Mouse (Mus musculus) heart, embryonic 10.5 days (tissue): ENCODE results near the gene Scp2. TPM values are rescaled to one million over a fixed set of nuclear protein-coding genes. Genes with fewer than 3 reads are reported as not detected.

Experiments
- DNase-seq: peaks from one replicate; pipeline ENCODE4 v3.0.0-alpha.2; 2017; ENCODE audit warnings: low spot score
- H3K27ac ChIP-seq: fragments of 300-500 bp; sonication (generic); 2 replicates; pipeline ENCODE4 v1.5.1; 2016; ENCODE audit warnings: mild to moderate bottlenecking
- H3K27me3 ChIP-seq: fragments of 300-500 bp; sonication (generic); 2 replicates; pipeline ENCODE4 v1.6.1; 2016; ENCODE audit warnings: mild to moderate bottlenecking; ENCODE audit not compliant: poor library complexity, insufficient read depth, severe bottlenecking
- H3K36me3 ChIP-seq: fragments of 300-500 bp; sonication (generic); 2 replicates; pipeline ENCODE4 v1.6.1; 2016; ENCODE audit warnings: mild to moderate bottlenecking, moderate library complexity
- H3K4me1 ChIP-seq: fragments of 300-500 bp; sonication (generic); 2 replicates; pipeline ENCODE4 v1.6.1; 2016; ENCODE audit warnings: mild to moderate bottlenecking
- H3K4me3 ChIP-seq: fragments of 300-500 bp; sonication (generic); 2 replicates; pipeline ENCODE4 v1.5.1; 2016; ENCODE audit warnings: mild to moderate bottlenecking, moderate library complexity
- H3K9me3 ChIP-seq: fragments of 300-500 bp; sonication (generic); 2 replicates; pipeline ENCODE4 v1.6.1; 2016; ENCODE audit warnings: mild to moderate bottlenecking, moderate library complexity
- WGBS: fragments of 180-500 bp; shearing (Covaris S2); methylation state at CpG from one replicate; pipeline ENCODE4 v1.1.7; 2016; 5-methylcytosine and 5-hydroxymethylcytosine counted together
- polyA plus RNA-seq: library from polyadenylated mRNA; unstranded; fragments of >200 nt; fragmentation: Nextera tagmentation; extraction: Ambion mirVana; gene quantifications from 2 replicates; pipeline ENCODE4 v1.2.1, GENCODE M21; 2016

The Scp2 gene
- polyA plus RNA-seq, 1 experiment from 2014 or later: 191 TPM

GRCm38 (mm10) chr4:108018961-108019921, 125.6 kb downstream of the Scp2 start:
- peaks cover 48% of the 10 kb centered on the region for H3K4me1 ChIP-seq
- DNase-seq: peak; percentile 74
- no peaks in the 10 kb centered on the region for H3K36me3 ChIP-seq
- no peak overlapping the region for H3K4me3 ChIP-seq
- H3K9me3 ChIP-seq: no peaks in the 10 kb centered on the region
- peaks cover 30% of the 10 kb centered on the region for H3K27me3 ChIP-seq
- no peak overlapping the region for H3K27ac ChIP-seq
- 43% methylated on average over 14 of the region's 14 CpGs for WGBS

DNA sequence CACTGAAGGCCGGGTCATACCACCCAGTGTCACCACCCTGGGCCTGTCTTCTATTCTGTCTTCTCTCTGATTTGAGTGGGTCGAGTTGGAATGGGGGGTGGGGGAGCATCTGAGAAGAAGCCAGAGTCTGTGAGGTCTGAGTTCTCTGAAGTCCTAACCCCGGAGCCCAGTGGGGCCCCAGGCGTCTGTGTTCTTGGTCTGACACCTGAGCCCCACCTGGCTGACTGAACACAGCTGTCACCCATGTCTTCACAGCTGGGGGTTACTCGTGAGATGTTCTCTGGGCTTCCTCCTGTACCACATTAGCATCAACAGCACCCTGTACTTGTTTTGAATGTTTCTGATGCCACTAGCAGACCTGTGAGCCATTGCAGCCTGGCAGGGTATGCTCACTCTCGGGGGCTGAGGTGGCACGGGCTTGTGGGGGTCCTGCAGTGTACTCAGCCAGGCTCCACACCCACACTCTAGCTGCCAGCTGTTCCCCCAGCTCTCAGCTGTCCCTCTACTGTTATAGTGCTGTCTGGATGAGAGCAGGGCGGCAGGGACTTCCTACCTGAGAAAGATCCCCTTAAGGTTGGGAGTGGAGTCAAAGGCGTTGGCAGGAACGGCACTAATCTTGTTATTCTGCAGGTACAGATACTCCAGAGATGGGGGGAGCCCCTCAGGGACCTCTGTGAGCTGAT, 126.4 kb downstream of the Scp2 start:
- WGBS: 42% methylated on average over 10 of the region's 10 CpGs
- Histone ChIP-seq H3K9me3 (no peaks in the 10 kb centered on the region), H3K27ac (no peak overlapping the region; the same call in 1 of the 2 replicates), H3K36me3 (no peaks in the 10 kb centered on the region), H3K4me3 (no peak overlapping the region), H3K27me3 (peaks cover 30% of the 10 kb centered on the region), H3K4me1 (peaks cover 41% of the 10 kb centered on the region)
- DNase-seq: peak; percentile 71

- H3K36me3 ChIP-seq: no peaks in the 10 kb centered on the region
- H3K4me3 ChIP-seq: no peak overlapping the region
- no peak for DNase-seq
- peaks cover 41% of the 10 kb centered on the region for H3K4me1 ChIP-seq
- H3K27ac ChIP-seq: no peak overlapping the region
- H3K27me3 ChIP-seq: peaks cover 25% of the 10 kb centered on the region
- WGBS: 66% methylated on average over 7 of the region's 7 CpGs
- H3K9me3 ChIP-seq: no peaks in the 10 kb centered on the region
Observed at GRCm38 (mm10) chr4:108017839-108018238, 127.0 kb downstream of the Scp2 start.

DNA sequence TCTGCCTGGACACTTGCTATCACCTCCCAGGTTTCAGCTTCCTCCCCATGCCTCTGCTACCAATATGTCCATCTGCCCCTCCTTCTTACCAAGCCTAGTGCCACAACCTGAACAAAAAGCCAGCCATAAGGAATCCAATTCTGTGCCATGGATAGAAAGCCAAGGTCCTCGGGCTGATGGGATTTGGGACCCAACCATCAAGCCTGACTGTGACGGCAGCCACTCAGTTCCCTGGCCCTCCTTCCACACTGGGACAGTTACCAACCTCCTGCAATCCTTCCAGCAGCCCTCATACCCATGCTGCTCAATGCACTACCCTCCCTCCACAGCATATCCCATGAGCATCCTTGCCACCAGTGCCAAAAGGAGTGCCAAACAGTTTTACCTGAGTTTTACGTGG, 128.5 kb downstream of the Scp2 start:
- H3K27me3 ChIP-seq: peaks cover 16% of the 10 kb centered on the region; the same call in 1 of the 2 replicates
- H3K4me3 ChIP-seq: no peak overlapping the region
- no peak overlapping the region for H3K27ac ChIP-seq
- no peaks in the 10 kb centered on the region for H3K9me3 ChIP-seq
- H3K36me3 ChIP-seq: no peaks in the 10 kb centered on the region
- no peak for DNase-seq
- H3K4me1 ChIP-seq: peaks cover 39% of the 10 kb centered on the region
- WGBS: 79% methylated on average over 3 of the region's 3 CpGs

DNA sequence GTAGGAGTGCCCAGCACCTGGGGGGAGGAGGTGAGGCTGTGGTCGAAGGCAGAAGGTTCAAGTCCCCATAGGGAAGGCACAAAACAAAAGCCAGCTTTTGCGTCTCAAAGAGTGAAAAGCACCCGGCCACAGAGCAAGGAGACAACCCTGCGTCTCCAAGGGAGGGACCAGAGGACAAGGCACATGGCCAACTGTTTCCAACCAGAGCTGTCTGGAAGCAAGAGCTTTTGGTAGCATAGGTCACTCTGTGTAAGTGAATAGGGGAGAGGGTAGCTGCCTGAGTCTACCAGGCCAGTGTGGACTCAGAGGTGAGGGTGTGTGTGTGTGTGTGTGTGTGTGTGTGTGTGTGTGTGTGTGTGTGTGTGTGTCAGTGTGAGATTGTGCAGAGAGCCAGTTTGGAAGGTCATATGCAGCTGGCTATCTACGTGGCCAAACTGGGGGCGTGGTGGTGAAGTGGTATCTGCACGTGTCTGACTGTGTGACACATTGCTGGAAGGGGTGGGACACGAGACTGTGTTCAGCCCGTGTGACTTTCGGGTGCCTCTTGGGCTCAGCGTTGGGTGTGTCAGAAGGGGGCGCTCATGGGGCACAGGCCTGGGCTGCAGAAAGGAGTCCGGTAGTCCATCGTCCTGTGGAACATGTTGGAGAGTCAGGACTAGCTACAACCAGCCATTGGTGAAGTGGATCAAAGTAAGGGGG, 129.6 kb downstream of the Scp2 start:
- 53% methylated on average over 14 of the region's 14 CpGs for WGBS
- DNase-seq: peak; percentile 87
- Histone ChIP-seq H3K4me1 (peaks cover 35% of the 10 kb centered on the region), H3K4me3 (no peak overlapping the region), H3K27ac (peak overlapping the region; percentile 13; the same call in 1 of the 2 replicates), H3K36me3 (no peaks in the 10 kb centered on the region), H3K9me3 (no peaks in the 10 kb centered on the region), H3K27me3 (peaks cover 13% of the 10 kb centered on the region; the same call in 1 of the 2 replicates)

GRCm38 (mm10) chr4:108014466-108014865, 130.3 kb downstream of the Scp2 start:
- 84% methylated on average over 2 of the region's 2 CpGs for WGBS
- H3K4me1 ChIP-seq: peaks cover 32% of the 10 kb centered on the region
- DNase-seq: no peak

GRCm38 (mm10) chr4:108008541-108008940, 136.3 kb downstream of the Scp2 start:
- DNase-seq: no peak
- Histone ChIP-seq H3K4me3 (no peak overlapping the region), H3K36me3 (no peaks in the 10 kb centered on the region), H3K4me1 (no peaks in the 10 kb centered on the region), H3K27ac (no peak overlapping the region), H3K9me3 (no peaks in the 10 kb centered on the region), H3K27me3 (peaks cover 35% of the 10 kb centered on the region; the same call in 1 of the 2 replicates)
- 64% methylated on average over 8 of the region's 8 CpGs for WGBS

More at GRCm38 (mm10) chr4:108014466-108014865, 130.3 kb downstream of the Scp2 start:
- Histone ChIP-seq H3K36me3 (no peaks in the 10 kb centered on the region), H3K27me3 (peaks cover 13% of the 10 kb centered on the region; the same call in 1 of the 2 replicates), H3K9me3 (no peaks in the 10 kb centered on the region), H3K4me3 (no peak overlapping the region), H3K27ac (0 out of 2 replicates have a peak overlapping the region, but pooled peaks have one; percentile 38)

DNA sequence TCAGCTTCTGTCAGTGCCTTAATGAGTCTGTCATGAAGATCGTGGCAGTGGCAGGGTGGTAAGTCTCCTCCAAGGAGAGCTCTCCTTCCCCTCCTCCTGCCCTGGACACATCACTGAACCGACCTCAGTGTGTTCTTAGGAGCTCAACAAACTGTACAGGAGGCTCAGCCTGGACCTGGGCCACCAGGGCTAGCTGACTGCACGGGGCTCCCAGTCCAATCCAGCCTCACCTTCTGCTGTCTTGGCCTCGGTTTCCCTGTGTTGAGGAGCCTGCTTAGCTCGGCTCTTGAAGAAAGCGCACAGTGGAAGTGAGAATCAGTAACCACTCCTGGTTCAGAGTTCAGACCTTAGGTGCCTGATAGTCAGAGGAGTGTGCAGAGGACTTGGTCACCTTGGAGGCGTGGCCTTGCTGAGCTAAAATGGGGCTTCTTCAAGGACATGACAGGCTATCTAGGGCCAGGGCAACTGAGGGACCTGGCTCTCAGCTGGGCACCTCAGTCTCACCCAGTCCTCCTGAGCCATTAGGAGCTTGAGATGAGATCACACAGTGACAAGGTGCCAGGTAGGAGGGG, 137.2 kb downstream of the Scp2 start:
- Histone ChIP-seq H3K36me3 (no peaks in the 10 kb centered on the region), H3K4me3 (no peak overlapping the region), H3K27ac (no peak overlapping the region), H3K4me1 (no peaks in the 10 kb centered on the region), H3K9me3 (no peaks in the 10 kb centered on the region), H3K27me3 (peaks cover 36% of the 10 kb centered on the region; the same call in 1 of the 2 replicates)
- no peak for DNase-seq
- 74% methylated on average over 7 of the region's 7 CpGs for WGBS

DNA sequence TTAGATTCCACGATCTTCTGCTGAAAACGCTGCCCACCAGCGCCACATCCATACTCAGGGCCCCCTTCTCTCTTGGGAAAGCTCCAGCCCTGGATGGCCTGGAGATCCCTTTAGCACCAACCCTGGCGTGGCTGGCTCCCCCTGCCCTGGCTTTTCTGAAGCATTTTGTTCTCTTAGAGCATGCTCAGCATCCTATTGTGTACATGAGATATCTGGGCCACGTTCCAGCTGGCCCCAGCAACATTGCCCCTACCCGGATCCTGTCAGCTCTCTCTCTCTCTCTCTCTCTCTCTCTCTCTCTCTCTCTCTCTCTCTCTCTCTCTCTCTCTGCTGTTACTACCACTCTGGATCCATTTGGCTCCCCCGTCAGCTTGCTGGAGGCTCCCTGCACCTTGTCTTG, 139.5 kb downstream of the Scp2 start:
- WGBS: 79% methylated on average over 7 of the region's 7 CpGs
- no peak overlapping the region for H3K4me3 ChIP-seq
- no peak overlapping the region for H3K27ac ChIP-seq
- no peaks in the 10 kb centered on the region for H3K9me3 ChIP-seq
- DNase-seq: no peak
- peaks cover 36% of the 10 kb centered on the region; the same call in 1 of the 2 replicates for H3K27me3 ChIP-seq
- no peaks in the 10 kb centered on the region for H3K4me1 ChIP-seq
- no peaks in the 10 kb centered on the region for H3K36me3 ChIP-seq

DNA sequence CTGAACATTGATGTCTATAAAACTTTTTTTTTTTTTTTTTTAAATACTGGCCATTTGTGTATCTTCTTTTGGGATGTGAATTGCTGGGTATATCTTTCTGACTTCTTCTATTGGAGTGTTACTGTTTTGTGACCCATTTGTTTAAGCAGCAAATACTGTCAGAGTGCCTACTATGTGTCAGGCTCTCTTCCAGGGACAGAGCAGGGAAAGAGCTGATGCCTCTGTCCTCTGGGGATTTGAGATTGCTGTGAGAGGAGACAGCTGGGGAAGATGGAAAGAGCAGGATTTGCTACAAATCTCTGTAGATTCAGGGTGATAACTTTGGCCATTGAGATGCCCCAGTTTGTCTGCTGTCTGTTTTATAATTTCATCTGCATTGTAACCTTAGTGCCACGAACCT, 145.4 kb downstream of the Scp2 start:
- no peaks in the 10 kb centered on the region for H3K9me3 ChIP-seq
- 78% methylated on average over 1 of the region's 1 CpGs for WGBS
- 0 out of 2 replicates have a peak, but pooled peaks cover 7% of the 10 kb centered on the region for H3K27me3 ChIP-seq
- H3K36me3 ChIP-seq: no peaks in the 10 kb centered on the region
- peaks cover 6% of the 10 kb centered on the region for H3K4me1 ChIP-seq
- no peak for DNase-seq
- no peak overlapping the region for H3K27ac ChIP-seq
- no peak overlapping the region for H3K4me3 ChIP-seq

- peak overlapping the region; percentile 7; the same call in 1 of the 2 replicates for H3K27ac ChIP-seq
Observed at GRCm38 (mm10) chr4:107998641-107999332, 146.0 kb downstream of the Scp2 start.

More at GRCm38 (mm10) chr4:107998641-107999332, 146.0 kb downstream of the Scp2 start:
- no peaks in the 10 kb centered on the region for H3K9me3 ChIP-seq
- no peak overlapping the region for H3K4me3 ChIP-seq
- peaks cover 6% of the 10 kb centered on the region for H3K4me1 ChIP-seq
- DNase-seq: no peak
- H3K27me3 ChIP-seq: 0 out of 2 replicates have a peak, but pooled peaks cover 3% of the 10 kb centered on the region
- no peaks in the 10 kb centered on the region for H3K36me3 ChIP-seq
- WGBS: 31% methylated on average over 11 of the region's 11 CpGs
